Mouse (Mus musculus): ENCODE results near the gene Fut8.

Gene Fut8

DNA sequence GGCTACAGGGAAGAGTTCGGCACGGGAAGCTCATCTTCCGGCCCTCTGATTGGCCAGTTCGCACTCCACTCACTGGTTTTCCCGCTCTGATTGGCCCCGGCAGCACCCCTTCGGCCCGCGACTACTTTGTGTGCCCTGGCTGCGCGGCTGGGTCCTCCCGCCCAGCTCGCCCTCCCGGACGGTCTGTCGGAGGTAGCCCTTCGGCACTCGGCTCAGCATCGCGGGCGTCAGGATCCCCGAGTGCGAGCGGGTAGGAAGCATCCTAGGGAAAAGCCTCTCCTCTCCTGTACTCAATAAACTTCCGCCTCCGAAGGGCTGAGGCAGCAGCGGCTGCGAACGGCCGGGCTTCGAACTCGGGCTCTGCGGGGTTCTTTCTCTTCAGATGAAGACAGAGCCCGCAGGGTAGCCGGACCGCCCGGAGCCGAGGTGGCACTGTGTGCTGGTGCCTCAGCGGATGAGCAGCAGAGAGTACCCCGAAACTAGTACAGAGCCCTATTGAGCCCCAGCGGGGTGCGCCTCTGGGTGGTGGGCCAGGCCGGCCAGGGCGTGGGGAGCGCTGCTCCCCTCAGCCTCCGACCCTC lies at the start of gene Fut8:
Fut8 (plus strand) TSS at position 176 of the 581 bp plus-strand sequence.
- DNase-seq (ENCODE audit: low spot score), result peak; percentile 80

- DNase-seq (ENCODE audit: low spot score), result no peak
These were observed 48.8 kb upstream of the Fut8 start for GRCm38 (mm10) chr12:77189161-77189560.

GRCm38 (mm10) chr12:77189933-77190446 lies 47.9 kb upstream of the Fut8 start:
- DNase-seq (ENCODE audit: low spot score), result no peak

GRCm38 (mm10) chr12:77191478-77192271 lies 46.2 kb upstream of the Fut8 start:
- no peak for DNase-seq (ENCODE audit: low spot score)

GRCm38 (mm10) chr12:77192714-77193113 lies 45.2 kb upstream of the Fut8 start:
- no peak for DNase-seq (ENCODE audit: low spot score)

GRCm38 (mm10) chr12:77193225-77193716 lies 44.7 kb upstream of the Fut8 start:
- DNase-seq (ENCODE audit: low spot score), result no peak

DNA sequence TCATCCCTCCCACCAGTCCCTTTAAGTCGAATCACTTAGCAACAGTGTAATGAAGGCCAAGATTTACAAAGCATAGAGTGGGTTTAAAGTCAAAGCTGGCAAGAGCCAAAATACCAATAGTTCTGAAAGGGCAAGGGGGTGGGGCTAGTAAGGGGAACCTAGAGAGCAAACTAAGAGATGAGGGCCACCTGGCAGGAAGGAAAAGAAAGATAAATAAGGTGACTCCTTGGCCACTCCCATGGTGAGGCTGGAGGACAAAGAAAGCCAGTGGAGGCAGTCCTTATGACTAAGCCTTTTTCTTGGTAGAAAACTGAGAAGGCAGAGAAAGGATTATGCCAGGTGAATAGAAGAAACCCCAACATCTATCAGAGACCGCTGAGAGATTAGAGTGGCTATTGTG lies 42.9 kb upstream of the Fut8 start:
- DNase-seq (ENCODE audit: low spot score), result no peak

GRCm38 (mm10) chr12:77196529-77197095 lies 41.3 kb upstream of the Fut8 start:
- no peak for DNase-seq (ENCODE audit: low spot score)

- no peak for DNase-seq (ENCODE audit: low spot score)
These were observed 40.8 kb upstream of the Fut8 start for GRCm38 (mm10) chr12:77197121-77197599.

DNA sequence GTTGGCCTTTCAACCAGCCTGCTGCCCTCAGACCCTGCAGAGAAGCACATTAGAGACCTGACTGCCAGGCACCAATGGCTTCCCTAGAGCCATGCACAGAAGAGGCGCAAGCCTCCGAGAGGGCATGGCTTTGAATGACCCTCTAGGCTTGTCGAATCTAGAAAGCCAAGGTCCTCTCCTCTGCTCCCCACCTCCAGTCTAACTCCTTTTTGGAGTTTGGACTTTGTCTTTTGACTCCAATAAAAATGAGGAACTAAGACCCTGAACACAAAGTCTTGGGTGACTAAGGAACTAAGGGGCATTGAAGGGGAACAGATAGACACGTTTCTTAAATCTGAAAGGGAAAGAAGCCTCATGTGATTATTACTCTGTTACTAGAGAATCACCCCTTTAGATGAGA lies 39.7 kb upstream of the Fut8 start:
- no peak for DNase-seq (ENCODE audit: low spot score)

- DNase-seq (ENCODE audit: low spot score), result no peak
These were observed 36.3 kb upstream of the Fut8 start for GRCm38 (mm10) chr12:77201461-77202143.

GRCm38 (mm10) chr12:77203136-77203535 lies 34.8 kb upstream of the Fut8 start:
- DNase-seq (ENCODE audit: low spot score), result no peak

- no peak for DNase-seq (ENCODE audit: low spot score)
These were observed 31.1 kb upstream of the Fut8 start for GRCm38 (mm10) chr12:77206852-77207251.

GRCm38 (mm10) chr12:77208056-77208455 lies 29.9 kb upstream of the Fut8 start:
- no peak for DNase-seq (ENCODE audit: low spot score)

DNA sequence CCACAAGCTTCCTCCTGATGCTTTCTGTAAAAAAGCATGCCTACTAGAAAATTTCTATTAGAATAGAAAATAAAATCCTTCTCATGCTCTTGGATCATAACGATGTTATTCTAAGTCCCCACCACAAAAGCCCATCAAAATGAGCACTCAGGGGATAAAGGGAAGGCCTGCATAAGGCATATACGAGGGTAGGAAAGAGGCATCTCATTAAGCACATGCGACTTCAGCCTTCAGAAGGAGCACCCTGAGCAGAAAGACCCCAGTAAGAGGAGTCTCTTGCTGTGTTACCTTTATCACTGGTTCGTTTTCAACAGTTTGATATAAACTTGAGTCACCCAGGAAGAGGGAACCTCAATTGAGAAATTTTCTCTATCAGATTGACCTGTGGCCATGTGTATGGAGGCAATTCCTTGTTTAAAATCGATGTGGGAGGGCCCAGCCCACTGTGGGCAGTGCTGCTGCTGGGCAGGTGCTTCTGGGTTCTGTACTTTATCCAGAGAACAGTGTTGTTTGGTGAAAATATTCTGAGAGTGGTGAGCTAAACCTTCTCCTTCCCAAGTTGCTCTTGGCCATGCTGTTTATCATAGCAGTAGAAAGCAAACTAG lies 29.2 kb upstream of the Fut8 start:
- DNase-seq (ENCODE audit: low spot score), result no peak

DNA sequence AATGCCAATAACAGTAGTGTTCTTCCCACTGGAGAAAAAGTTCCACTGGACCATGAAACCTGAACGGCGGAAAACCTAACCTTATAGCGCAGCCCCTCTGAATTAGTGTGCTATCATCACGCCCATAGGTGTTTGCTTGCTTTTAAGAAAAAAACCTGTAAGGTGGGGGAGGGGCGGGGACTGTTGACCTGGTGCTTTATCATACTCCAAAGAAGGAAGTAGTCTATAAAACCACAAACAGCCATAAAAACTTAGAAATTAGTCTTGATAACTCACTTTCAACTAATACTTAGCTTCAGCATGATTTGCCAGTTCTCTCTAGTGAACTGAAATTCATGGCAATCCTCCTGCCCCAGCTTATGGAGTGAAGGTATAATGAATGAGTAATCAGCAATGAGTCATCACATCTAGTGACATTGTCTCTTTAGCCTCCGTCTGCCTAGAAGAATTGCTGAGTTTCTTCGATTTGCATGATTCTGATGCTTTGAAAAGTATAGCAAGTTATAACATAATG lies 26.2 kb upstream of the Fut8 start:
- DNase-seq (ENCODE audit: low spot score), result no peak

GRCm38 (mm10) chr12:77213896-77214564 lies 23.9 kb upstream of the Fut8 start:
- no peak for DNase-seq (ENCODE audit: low spot score)

DNA sequence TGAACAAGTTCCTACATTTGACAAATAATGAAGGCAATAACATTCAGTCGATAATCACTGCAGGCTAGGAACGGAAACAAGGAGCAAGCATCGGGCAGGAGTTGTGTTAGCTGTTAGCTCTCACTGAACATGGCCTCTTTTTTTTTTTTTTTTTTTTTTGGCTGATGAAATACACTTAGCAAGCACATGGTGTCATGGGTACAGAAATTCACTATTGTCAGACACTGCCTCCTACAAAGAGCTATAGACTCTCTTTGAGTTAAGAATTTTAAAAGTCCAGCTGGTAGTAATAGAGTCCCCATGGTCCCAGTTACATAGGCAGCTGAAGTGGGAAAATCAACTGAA lies 23.4 kb upstream of the Fut8 start:
- no peak for DNase-seq (ENCODE audit: low spot score)

DNA sequence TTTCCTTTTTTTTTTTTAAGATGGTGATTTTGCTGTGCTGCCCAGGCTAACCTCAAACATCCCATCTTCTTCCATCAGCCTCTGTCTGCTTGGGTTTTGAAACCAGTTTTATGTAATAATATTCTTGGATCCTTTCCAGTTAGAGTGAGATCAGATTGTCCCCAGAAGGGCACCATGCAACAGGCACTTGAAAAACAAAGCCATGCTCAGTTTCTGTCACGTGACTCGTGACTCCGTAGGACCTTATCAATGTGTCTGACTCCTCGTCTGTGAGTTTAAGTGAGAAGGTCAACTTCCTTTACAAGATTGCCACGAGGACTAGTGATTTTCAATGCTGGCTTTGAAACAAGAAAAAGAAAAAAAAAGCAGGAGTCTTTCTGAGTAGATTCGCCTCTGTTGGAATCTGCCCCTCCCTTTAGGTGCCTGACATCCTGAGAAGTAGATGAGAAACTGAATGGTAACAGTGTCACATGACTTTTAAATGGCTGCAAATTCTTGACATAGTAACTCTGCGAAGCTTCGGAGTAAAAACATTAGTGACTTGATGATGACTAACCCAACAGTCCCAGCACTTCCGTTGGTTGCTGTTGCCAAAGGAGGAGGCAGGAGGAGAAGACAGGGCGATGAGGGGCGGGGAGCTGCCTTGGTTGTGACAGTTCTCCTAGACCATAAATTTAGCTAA lies 21.3 kb upstream of the Fut8 start:
- DNase-seq (ENCODE audit: low spot score), result no peak

GRCm38 (mm10) chr12:77220616-77221015 lies 17.3 kb upstream of the Fut8 start:
- DNase-seq (ENCODE audit: low spot score), result no peak
